Mouse (Mus musculus) kidney, adult 9 months (tissue): ENCODE measurements around the gene Zbtb37.
"Not testable (repeated sequence)": the region's sequence is repeated elsewhere in the genome, so short reads cannot be mapped to it uniquely, and the experiment has no call there.

ENCODE experiments used
- DNase-seq: peaks from one replicate; pipeline ENCODE4 v3.0.0; 2022

The Zbtb37 gene

GRCm38 (mm10) chr1:161032345-161032744 lies 2.3 kb downstream of the Zbtb37 start:
- DNase-seq, result peak; percentile 34

DNA sequence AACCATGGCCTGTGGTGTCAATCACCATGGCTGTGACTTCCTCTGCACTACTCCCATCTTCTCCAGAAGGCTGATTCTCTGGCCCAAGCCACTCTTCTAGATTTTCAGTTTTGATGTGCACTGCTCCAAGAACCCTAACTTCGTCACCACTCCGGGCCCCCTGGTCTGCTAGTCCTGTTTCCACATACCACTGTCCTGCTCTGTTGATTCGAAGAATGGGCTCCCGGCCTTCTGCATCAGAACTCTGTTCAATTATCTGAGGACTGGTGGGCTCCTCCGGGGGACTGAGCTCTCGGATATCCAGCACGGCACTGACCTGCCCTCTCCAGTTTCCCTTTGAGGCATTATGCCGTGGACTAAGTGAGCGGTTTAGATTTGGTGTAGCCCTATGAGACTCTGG lies 2.8 kb downstream of the Zbtb37 start:
- no peak for DNase-seq

GRCm38 (mm10) chr1:161030058-161030457 lies 4.6 kb downstream of the Zbtb37 start:
- no peak for DNase-seq

DNA sequence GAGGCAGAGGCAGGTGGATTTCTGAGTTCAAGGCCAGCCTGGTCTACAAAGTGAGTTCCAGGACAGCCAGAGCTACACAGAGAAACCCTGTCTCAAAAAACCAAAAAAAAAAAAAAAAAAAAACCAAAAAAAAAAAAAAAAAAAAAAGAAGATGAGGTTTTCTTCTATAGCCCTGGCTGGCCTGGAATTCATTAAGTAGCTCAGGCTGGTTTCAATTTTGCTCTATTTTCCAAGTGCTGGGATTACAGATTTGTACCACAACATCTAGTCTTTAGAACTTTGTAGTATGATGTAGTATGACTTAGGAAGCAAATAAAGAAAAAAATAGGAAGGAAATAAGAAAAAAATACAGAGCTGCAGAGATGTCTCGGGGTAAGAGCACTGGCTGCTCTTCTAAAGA lies 6.2 kb downstream of the Zbtb37 start:
- DNase-seq, result not testable (repeated sequence)

- DNase-seq, result no peak
Observed at GRCm38 (mm10) chr1:161027196-161027595, 7.5 kb downstream of the Zbtb37 start.

GRCm38 (mm10) chr1:161025410-161026210 lies 9.0 kb downstream of the Zbtb37 start:
- no peak for DNase-seq

DNA sequence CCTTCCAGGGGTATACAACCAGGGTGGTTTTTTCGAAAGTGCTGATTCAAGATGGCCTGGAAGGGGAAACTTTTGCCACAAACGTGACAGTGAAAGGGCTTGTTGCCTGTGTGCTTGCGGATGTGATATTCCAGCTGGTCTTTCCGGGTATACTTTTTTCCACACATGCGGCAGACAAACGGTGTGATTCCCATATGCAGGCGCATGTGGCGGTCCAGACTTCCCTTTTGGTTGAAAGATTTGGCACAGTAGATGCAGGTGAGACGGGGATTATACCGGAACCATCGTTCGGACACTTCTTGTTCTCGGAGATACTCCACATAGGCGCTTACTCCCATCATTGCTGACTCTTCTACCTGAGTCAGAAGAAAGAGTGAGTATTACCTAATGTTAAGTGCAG lies 14.6 kb downstream of the Zbtb37 start:
- no peak for DNase-seq

GRCm38 (mm10) chr1:161016378-161016777 lies 18.3 kb downstream of the Zbtb37 start:
- DNase-seq, result no peak

- DNase-seq, result no peak
Observed at GRCm38 (mm10) chr1:161010436-161010835, 24.2 kb downstream of the Zbtb37 start.

GRCm38 (mm10) chr1:161008038-161008437 lies 26.6 kb downstream of the Zbtb37 start:
- DNase-seq, result no peak

GRCm38 (mm10) chr1:161006471-161006870 lies 28.2 kb downstream of the Zbtb37 start:
- no peak for DNase-seq

DNA sequence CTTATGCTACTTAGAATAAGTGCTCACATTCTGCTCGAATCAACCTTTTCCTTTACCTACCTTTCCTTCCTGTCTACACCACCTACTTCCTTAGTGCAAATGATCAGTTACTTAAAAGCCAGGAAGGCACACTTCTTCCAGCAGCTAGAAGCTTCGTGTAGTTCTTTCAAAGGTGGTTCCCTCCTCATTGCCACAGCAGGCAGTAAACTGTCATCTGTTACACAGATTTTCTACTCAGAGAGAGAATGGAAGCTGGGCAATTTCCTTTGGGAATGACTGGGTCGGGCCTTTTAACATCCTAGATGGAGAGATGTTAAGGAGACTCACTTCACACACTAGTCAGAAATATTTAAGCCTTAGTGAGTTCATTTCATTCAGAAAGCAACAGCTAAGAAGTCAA lies 29.1 kb downstream of the Zbtb37 start:
- DNase-seq, result no peak

GRCm38 (mm10) chr1:161004942-161005341 lies 29.7 kb downstream of the Zbtb37 start:
- no peak for DNase-seq

- DNase-seq, result no peak
Observed at GRCm38 (mm10) chr1:160993851-160994250, 40.8 kb downstream of the Zbtb37 start.

DNA sequence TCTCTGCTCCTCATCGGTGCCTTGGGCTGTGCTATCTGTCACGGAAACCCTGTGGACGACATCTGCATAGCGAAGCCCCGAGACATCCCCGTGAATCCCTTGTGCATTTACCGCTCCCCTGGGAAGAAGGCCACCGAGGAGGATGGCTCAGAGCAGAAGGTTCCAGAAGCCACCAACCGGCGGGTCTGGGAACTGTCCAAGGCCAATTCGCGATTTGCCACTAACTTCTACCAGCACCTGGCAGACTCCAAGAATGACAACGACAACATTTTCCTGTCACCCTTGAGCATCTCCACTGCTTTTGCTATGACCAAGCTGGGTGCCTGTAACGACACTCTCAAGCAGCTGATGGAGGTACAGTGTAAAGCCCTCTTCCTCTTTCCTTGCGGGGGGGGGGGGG lies 45.3 kb downstream of the Zbtb37 start:
- no peak for DNase-seq

DNA sequence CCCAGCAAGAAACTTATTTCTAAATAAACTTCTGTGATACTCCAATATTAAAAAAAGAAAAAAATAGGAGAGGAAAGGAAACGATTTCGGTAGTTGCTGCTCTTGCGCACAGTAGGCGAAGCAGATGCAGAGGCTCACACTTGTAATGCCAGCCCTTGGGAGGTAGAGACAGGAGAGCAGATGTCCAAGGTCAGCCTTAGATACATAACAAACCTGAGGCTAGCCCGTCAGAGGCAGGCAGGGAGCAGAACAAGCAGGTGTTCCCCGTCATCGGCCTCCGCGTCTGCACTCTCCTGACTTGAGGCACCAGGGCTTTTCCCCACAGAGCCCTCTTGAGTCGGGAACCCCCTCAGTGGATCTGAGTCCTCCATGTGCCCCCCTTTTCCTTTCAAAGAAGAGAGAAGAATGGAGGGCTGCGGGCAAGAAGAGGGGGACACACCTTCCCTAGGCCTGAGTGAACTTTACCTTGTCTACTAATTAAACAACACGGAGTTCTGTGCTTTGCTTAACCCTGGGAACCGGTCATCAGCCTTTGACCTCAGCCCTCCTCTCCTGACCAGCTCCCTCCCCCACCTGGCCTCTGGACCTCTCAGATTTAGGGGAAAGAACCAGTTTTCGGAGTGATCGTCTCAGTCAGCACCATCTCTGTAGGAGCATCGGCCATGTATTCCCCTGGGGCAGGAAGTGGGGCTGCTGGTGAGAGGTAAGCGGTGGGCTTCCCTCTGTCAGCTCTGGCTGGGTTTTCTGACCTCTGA lies 47.6 kb downstream of the Zbtb37 start:
- peak; percentile 63 for DNase-seq

GRCm38 (mm10) chr1:160985477-160985876 lies 49.2 kb downstream of the Zbtb37 start:
- DNase-seq, result no peak

DNA sequence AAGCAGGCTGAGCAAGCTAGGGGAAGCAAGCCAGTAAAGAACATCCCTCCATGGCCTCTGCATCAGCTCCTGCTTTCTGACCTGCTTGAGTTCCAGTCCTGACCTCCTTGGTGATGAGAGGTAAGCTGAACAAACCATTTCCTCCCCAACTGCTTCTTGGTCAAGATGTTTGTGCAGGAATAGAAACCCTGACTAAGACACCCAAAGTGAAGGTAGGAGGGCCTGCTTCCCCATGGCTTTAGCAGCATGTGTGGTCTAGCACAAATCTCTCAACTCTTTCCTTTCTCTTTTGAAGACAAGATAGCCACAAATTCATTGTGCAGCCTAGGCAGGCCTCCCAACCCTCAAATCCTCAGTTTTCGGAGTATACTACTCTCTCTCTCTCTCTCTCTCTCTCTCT lies 49.9 kb downstream of the Zbtb37 start:
- DNase-seq, result not testable (repeated sequence)

- DNase-seq, result no peak
Observed at GRCm38 (mm10) chr1:160982887-160983286, 51.8 kb downstream of the Zbtb37 start.

DNA sequence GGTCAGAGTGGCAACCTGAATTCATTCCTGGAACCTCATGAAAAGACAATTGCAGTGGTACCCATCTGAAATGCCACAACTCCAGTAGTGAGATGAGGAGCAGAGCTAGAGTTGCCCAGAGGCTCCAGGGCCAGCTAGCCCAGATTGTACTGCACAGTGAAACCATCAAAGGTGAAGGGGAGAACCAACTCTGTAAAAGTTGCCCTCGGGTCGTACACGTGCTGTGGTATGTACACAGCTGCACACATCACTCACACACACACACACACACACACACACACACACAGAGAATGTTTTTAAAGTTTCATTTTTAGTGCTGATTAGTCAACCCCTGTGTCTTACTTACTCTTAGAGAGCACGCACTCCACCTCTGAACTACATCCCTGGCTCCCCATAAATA lies 53.3 kb downstream of the Zbtb37 start:
- DNase-seq, result no peak

DNA sequence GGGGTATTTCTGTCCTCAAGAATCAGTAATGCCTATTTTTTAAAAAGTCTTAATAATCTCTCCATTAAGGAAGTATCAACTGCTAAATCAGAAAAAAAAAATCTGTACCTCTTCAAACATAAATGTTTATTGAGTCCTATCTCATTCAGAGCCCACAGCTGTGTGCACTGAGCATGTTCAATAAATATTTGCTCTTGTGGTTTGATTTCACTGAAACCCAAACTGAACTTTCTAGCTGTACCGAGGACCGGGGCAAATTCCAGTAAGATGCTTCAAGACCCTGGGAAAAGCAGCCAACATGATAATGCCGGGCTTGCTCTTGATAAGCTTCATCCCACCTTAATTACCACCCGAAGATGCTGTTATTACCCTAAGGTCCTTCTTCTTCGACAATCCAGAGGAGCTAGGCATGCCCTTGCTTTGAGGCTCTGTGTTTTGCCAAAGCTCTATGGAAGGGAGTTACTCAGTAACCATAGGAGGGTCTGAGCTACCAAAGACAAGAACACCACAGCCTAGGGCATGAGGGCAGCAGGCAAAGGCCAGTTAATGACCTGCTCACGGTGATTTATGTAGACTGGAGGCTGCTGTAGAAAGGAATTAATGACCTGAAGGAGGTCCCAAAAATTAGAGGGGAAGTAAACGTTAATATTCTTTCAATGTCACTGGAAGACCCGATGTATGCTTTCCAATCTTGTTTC lies 54.0 kb downstream of the Zbtb37 start:
- peak; percentile 68 for DNase-seq

DNA sequence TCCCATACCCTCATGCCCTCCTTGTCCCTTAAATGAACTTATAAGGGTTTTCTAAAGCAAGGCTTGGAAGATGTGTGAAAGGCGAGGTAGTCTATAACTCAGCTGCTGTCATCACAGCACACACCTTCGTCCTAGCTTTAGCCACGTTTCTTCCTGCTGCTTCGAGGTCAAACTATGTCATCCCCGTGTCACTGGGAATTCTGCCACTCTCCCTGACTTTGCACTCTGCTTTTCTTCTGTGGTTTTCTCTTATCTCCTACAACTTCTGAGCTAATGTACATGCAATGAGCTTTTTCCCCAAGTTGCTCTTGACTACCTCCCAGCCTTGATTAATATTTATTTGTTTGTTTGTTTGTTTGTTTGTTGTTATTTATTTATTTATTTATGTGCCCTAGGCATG lies 54.6 kb downstream of the Zbtb37 start:
- no peak for DNase-seq

GRCm38 (mm10) chr1:160978071-160978735 lies 56.4 kb downstream of the Zbtb37 start, which contains the start of gene Serpinc1:
TSS of gene Serpinc1 (plus strand) at chr1:160978585.
- no peak for DNase-seq
